Mouse (Mus musculus): ENCODE data around the gene Lgals8.

- TF ChIP-seq EP300 (IDR thresholded peaks at IDR 0.05) (no peak), CTCF (IDR thresholded peaks at IDR 0.05) (no peak)
These were observed 36.2 kb downstream of the Lgals8 start for GRCm38 (mm10) chr13:12428556-12428955.

Data from lung, postnatal 0 days (tissue).